ENCODE assay signal across 24 mouse cellular contexts in the genomic region with DNA sequence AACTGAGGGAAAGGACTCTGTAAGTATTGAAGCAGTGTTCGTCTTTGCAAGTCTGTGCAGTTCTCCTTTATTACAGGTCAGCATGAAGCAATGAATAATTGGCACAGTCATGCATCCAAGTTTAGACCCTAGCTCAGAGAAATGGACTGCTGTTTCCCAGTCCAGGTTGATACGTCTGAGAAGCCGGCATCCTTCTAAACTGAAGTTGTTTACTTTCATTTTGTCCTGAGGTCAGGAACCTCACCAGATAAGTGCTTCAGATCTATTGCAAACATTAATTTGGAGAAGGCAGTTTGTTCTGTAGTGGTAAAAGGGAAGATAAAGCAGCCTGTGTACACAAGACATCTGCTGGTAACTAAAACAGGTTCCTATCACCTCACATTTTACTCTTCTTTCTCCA.
A peak's percentile ranks its signal among the peaks of the same experiment; 100 is the strongest.
DNase-seq lines count a peak whose midpoint lies in the region; ATAC-seq and TF ChIP-seq lines count a peak whose summit lies in the region.
"Had no signal": no experiment of that assay in that cellular context is flagged by ENCODE, and none has a peak within 500 bp of the region (broad histone marks: within the 10 kb centered on the region; RNA-seq: fewer than 3 reads in every experiment).

No protein-coding gene starts in this region.

- TF ChIP-seq EP300 in MEL (IDR thresholded peaks at IDR 0.05; ENCODE audit: low read depth in 1 of 2, low read length in 2 of 2): peak; percentile 39 to 63; a peak in 3 of 4 replicates

- no peak for TF ChIP-seq RAD21 in MEL (IDR thresholded peaks at IDR 0.05; ENCODE audit: low read depth, low read length)

- H3K9me3 ChIP-seq in liver, embryonic 11.5 days (ENCODE audit: control insufficient read depth, low read length): no peaks in the 10 kb centered on the region
- H3K9me3 ChIP-seq in midbrain, embryonic 11.5 days (ENCODE audit: control insufficient read depth, low read length): no peaks in the 10 kb centered on the region
- no peaks in the 10 kb centered on the region for H3K9me3 ChIP-seq in midbrain, embryonic 10.5 days (replicated peaks)
- H3K9me3 ChIP-seq in MEL (replicated peaks; ENCODE audit: insufficient read depth, low read length): no peaks in the 10 kb centered on the region
- H3K9me3 ChIP-seq: G1E had no signal

- no peak for ATAC-seq in liver, embryonic 11.5 days (replicated peaks; ENCODE audit: low FRiP score)
- no peak for ATAC-seq in midbrain, embryonic 11.5 days (ENCODE audit: low FRiP score)
- ATAC-seq: activated CD4-positive, CD25-positive, alpha-beta regulatory T cell, adult 4 months; CD4-positive, CD25-positive, alpha-beta regulatory T cell, adult 4 months; Patski had no signal

- WGBS in liver, adult 2 months: 17% methylated on average over 3 of the region's 3 CpGs
- WGBS in liver, embryonic 11.5 days: 44% methylated on average over 3 of the region's 3 CpGs
- WGBS in midbrain, embryonic 11.5 days: 69% methylated on average over 3 of the region's 3 CpGs
- WGBS in midbrain, embryonic 10.5 days: 81% methylated on average over 3 of the region's 3 CpGs

- no peak for TF ChIP-seq POLR2A in liver, adult 2 months (IDR thresholded peaks at IDR 0.05; ENCODE audit: extremely low read depth, insufficient read depth, low read length)
- TF ChIP-seq POLR2A in MEL (IDR thresholded peaks at IDR 0.05; ENCODE audit: control insufficient read depth in 1 of 2, insufficient read depth in 1 of 2, low read depth in 1 of 2, low read length in 2 of 2, poor library complexity in 1 of 2): no peak

- H3K4me1 ChIP-seq in liver, adult 2 months (ENCODE audit: control insufficient read depth, insufficient read depth, low read length): no peaks in the 10 kb centered on the region
- H3K4me1 ChIP-seq in liver, embryonic 11.5 days (replicated peaks; ENCODE audit: control insufficient read depth, insufficient read depth, low read length): no peaks in the 10 kb centered on the region
- no peaks in the 10 kb centered on the region for H3K4me1 ChIP-seq in midbrain, embryonic 11.5 days (ENCODE audit: control insufficient read depth, insufficient read depth, low read length)
- H3K4me1 ChIP-seq in midbrain, embryonic 10.5 days: no peaks in the 10 kb centered on the region
- no peaks in the 10 kb centered on the region for H3K4me1 ChIP-seq in MEL (ENCODE audit: control insufficient read depth in 1 of 2, insufficient read depth in 2 of 2, low read length in 2 of 2)

- peak; percentile 21 for DNase-seq in adrenal gland, adult 2 months
- no peak for DNase-seq in adrenal gland, adult 18-20 months (ENCODE audit: low spot score in 2 of 2)
- DNase-seq in liver, adult 2 months (ENCODE audit: extremely low read depth, low read depth, low spot score): peak; percentile 58
- DNase-seq in liver, embryonic 11.5 days (ENCODE audit: low spot score): no peak
- peak; percentile 31 for DNase-seq in midbrain, embryonic 11.5 days (ENCODE audit: low spot score, missing footprints)
- no peak for DNase-seq in midbrain, embryonic 10.5 days (ENCODE audit: low spot score)
- peak; percentile 12 for DNase-seq in MEL (ENCODE audit: low read depth, low spot score)
- no peak for DNase-seq in urinary bladder, postnatal 36 days (ENCODE audit: low spot score in 2 of 2)
- DNase-seq: adrenal gland, adult 8-10 months; adrenal gland, postnatal 10 days; adrenal gland, postnatal 14 days; adrenal gland, postnatal 25 days; adrenal gland, postnatal 36 days; B cell, adult 2 months; cerebellum, adult 11 months; cerebellum, adult 11-12 months; cerebellum, adult 18-20 months; cerebellum, adult 2 months; cerebellum, adult 8-10 months had no signal

- no peak overlapping the region for H3K9ac ChIP-seq in liver, adult 2 months (ENCODE audit: low read depth, low read length)
- H3K9ac ChIP-seq in liver, embryonic 11.5 days (ENCODE audit: low read depth, low read length): no peak overlapping the region
- H3K9ac ChIP-seq in midbrain, embryonic 11.5 days (ENCODE audit: low read length): no peak overlapping the region
- H3K9ac ChIP-seq in MEL (ENCODE audit: control insufficient read depth, low read depth, low read length, poor library complexity, severe bottlenecking): no peak overlapping the region

- H3K27ac ChIP-seq in liver, adult 2 months (replicated peaks; ENCODE audit: insufficient read depth, low read depth, low read length): no peak overlapping the region
- no peak overlapping the region for H3K27ac ChIP-seq in liver, embryonic 11.5 days (ENCODE audit: low read depth, low read length)
- no peak overlapping the region for H3K27ac ChIP-seq in midbrain, embryonic 11.5 days (ENCODE audit: low read depth, low read length)
- H3K27ac ChIP-seq in midbrain, embryonic 10.5 days (replicated peaks): no peak overlapping the region
- H3K27ac ChIP-seq in MEL (ENCODE audit: control insufficient read depth, low read depth, low read length): no peak overlapping the region

- no peaks in the 10 kb centered on the region for H3K27me3 ChIP-seq in liver, adult 2 months (ENCODE audit: control insufficient read depth, insufficient read depth, low read length)
- no peaks in the 10 kb centered on the region for H3K27me3 ChIP-seq in liver, embryonic 11.5 days (replicated peaks; ENCODE audit: control insufficient read depth, insufficient read depth, low read length)
- no peaks in the 10 kb centered on the region for H3K27me3 ChIP-seq in midbrain, embryonic 11.5 days (ENCODE audit: control insufficient read depth, insufficient read depth, low read length)
- no peaks in the 10 kb centered on the region for H3K27me3 ChIP-seq in midbrain, embryonic 10.5 days (ENCODE audit: low read depth, poor library complexity, severe bottlenecking)
- H3K27me3 ChIP-seq in MEL (ENCODE audit: control insufficient read depth in 1 of 2, insufficient read depth in 2 of 2, low read length in 2 of 2): no peaks in the 10 kb centered on the region
- H3K27me3 ChIP-seq: CH12.LX, Patski had no signal

- no peak for TF ChIP-seq CTCF in liver, adult 2 months (IDR thresholded peaks at IDR 0.05; ENCODE audit: low read depth, low read length)
- TF ChIP-seq CTCF in MEL (IDR thresholded peaks at IDR 0.05 in 2 of 3, conservative IDR thresholded peaks at IDR 0.05 in 1 of 3; ENCODE audit: control insufficient read depth in 1 of 3, insufficient read depth in 1 of 3, low read depth in 2 of 3, low read length in 3 of 3, poor library complexity in 1 of 3, severe bottlenecking in 1 of 3): no peak

- no peaks in the 10 kb centered on the region for H3K79me2 ChIP-seq in liver, adult 2 months (ENCODE audit: control insufficient read depth, insufficient read depth, low read length)
- H3K79me2 ChIP-seq in MEL (ENCODE audit: control insufficient read depth, insufficient read depth, low read length, poor library complexity): no peaks in the 10 kb centered on the region

- H3K4me2 ChIP-seq in liver, embryonic 11.5 days: no peak overlapping the region
- H3K4me2 ChIP-seq in midbrain, embryonic 11.5 days: no peak overlapping the region

- no peaks in the 10 kb centered on the region for H3K36me3 ChIP-seq in liver, adult 2 months (ENCODE audit: control insufficient read depth, insufficient read depth, low read length)
- H3K36me3 ChIP-seq in liver, embryonic 11.5 days (ENCODE audit: control insufficient read depth, insufficient read depth, low read length): no peaks in the 10 kb centered on the region
- no peaks in the 10 kb centered on the region for H3K36me3 ChIP-seq in midbrain, embryonic 11.5 days (ENCODE audit: control insufficient read depth, insufficient read depth, low read length)
- H3K36me3 ChIP-seq in midbrain, embryonic 10.5 days: no peaks in the 10 kb centered on the region
- H3K36me3 ChIP-seq in MEL (ENCODE audit: control insufficient read depth in 1 of 2, insufficient read depth in 2 of 2, low read length in 2 of 2): no peaks in the 10 kb centered on the region
- H3K36me3 ChIP-seq: G1E had no signal

- H3K4me3 ChIP-seq in liver, adult 2 months (ENCODE audit: insufficient read depth, low read depth, low read length): no peak overlapping the region
- H3K4me3 ChIP-seq in liver, embryonic 11.5 days (ENCODE audit: low read depth, low read length): no peak overlapping the region
- no peak overlapping the region for H3K4me3 ChIP-seq in midbrain, embryonic 11.5 days (ENCODE audit: low read depth, low read length)
- no peak overlapping the region for H3K4me3 ChIP-seq in midbrain, embryonic 10.5 days
- H3K4me3 ChIP-seq in MEL (ENCODE audit: control insufficient read depth in 1 of 2, insufficient read depth in 1 of 2, low read depth in 2 of 2, low read length in 2 of 2): peak overlapping the region; percentile 40 to 84

TF ChIP-seq in MEL, 35 proteins besides CTCF, POLR2A, EP300 and RAD21:
- TF ChIP-seq ETS1 (IDR thresholded peaks at IDR 0.05; ENCODE audit: low read depth, low read length): peak; percentile 47; the same call in 1 of the 2 replicates
- no peak for TF ChIP-seq GABPA (IDR thresholded peaks at IDR 0.05; ENCODE audit: low read depth, low read length)
- peak; percentile 12; the same call in 1 of the 2 replicates for TF ChIP-seq GATA1 (IDR thresholded peaks at IDR 0.05; ENCODE audit: low read depth, low read length)
- peak; percentile 25; the same call in 1 of the 2 replicates for TF ChIP-seq MYB (IDR thresholded peaks at IDR 0.05; ENCODE audit: low read depth, low read length)
- TF ChIP-seq TCF12 (IDR thresholded peaks at IDR 0.05; ENCODE audit: low read depth, low read length): peak; percentile 30; the same call in 1 of the 2 replicates
TF ChIP-seq in MEL: peak in this region for 4.

Comparison
In these comparisons a context has a peak if more than half of its experiments do, and no peak if none do; other contexts are left out.
1. DNase-seq: peak in adrenal gland, adult 2 months (single experiment), liver, adult 2 months (single experiment), midbrain, embryonic 11.5 days (single experiment) and MEL (single experiment); none in adrenal gland, adult 18-20 months (0 of 2), liver, embryonic 11.5 days (single experiment), midbrain, embryonic 10.5 days (single experiment) and urinary bladder, postnatal 36 days (0 of 2).
2. H3K4me3 ChIP-seq: peak in MEL (2 of 2); none in liver, adult 2 months (single experiment), liver, embryonic 11.5 days (single experiment), midbrain, embryonic 11.5 days (single experiment) and midbrain, embryonic 10.5 days (single experiment).